Mouse (Mus musculus): Measurements from ENCODE around the gene 2410015M20Rik. TPM values are rescaled to one million over a fixed set of nuclear protein-coding genes. Genes with fewer than 3 reads are reported as not detected.
A peak's percentile ranks its signal among the peaks of the same experiment; 100 is the strongest.
"Not testable (repeated sequence)": the region's sequence is repeated elsewhere in the genome, so short reads cannot be mapped to it uniquely, and the experiment has no call there.

Gene 2410015M20Rik
- total RNA-seq, 2 experiments from 2014 or later: 294 to 338 TPM

DNA sequence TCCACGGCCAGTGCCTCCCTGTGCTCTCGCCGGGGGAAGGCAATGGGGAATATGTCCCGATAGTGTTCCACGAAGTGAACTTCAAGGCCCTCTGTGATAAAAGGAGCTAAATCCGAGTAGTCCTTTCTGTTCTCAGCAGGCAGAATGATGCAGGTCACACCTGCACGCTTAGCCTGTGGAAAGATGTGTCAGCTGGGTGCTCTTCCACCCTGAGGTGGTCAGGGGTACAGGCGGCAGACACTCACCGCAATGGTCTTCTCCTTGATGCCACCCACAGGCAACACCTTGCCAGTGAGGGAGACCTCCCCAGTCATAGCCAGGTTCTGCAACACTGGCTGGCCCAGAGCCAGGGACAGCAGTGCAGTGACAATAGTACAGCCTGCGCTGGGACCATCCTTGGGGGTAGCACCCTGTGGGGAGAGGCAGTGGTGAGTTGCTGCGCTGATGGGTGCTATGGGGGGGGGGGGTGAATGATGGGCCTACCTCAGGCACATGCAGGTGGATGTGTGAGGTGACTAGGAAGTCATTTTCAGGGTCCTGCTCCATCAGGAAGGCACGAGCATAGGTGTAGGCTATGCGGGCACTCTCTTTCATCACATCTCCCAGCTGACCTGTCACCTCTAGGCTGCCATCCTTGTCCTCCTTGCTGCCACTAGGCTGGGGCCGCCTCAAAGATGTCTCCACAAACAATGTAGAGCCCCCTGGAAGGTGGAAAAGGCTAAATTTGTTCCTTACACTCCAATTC is 5.0 kb upstream of the 2410015M20Rik start:
- DNase-seq (ENCODE audit: low spot score in 2 of 2): no peak

DNA sequence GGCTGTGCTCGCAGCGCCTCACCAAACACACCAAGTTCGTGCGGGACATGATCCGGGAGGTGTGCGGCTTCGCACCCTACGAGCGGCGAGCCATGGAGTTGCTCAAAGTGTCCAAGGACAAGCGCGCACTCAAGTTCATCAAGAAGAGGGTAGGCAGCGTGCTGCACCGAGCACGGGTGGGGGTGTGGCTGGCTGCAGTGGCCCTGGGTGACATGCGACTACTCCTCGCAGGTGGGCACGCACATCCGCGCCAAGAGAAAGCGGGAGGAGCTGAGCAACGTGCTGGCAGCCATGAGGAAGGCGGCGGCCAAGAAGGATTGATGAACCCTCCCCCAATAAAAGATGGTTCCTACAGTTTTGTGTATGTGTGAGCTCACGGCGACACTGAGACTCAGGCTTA is 4.3 kb upstream of the 2410015M20Rik start:
- DNase-seq (ENCODE audit: low spot score in 2 of 2): not testable (repeated sequence)

DNA sequence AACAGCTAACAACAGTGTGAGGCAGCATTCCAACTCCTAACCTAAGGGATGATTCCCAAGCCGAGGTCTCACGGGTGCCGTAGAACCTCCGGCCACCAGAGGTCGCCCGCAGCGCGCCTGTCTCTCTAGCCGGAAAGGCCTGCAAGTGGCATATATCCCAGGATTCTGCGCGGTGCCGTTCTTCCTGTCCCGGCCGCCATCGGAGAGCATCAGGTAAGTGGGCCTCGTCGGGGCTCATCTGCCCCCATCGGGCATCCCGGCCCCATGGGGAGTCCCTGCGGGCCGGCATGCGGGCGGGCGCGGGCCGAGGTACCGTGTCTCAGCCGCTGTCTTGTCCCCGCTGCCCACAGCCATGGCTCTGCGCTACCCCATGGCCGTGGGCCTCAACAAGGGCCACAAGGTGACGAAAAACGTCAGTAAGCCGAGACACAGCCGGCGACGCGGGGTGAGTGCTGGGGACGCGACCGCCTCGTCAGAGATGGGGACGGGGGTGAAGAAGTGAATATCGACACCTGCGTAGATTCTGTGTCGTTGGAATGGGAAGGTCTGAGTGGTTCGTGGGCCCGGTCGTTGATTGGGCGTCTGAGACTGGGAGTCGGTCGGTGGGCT is 3.8 kb upstream of the 2410015M20Rik start, which contains the start of gene Rpl36:
Rpl36 (plus strand) TSS at position 181 of the 609 bp plus-strand sequence.
- peak; percentile 94 to 97 for DNase-seq (ENCODE audit: low spot score in 2 of 2)

DNA sequence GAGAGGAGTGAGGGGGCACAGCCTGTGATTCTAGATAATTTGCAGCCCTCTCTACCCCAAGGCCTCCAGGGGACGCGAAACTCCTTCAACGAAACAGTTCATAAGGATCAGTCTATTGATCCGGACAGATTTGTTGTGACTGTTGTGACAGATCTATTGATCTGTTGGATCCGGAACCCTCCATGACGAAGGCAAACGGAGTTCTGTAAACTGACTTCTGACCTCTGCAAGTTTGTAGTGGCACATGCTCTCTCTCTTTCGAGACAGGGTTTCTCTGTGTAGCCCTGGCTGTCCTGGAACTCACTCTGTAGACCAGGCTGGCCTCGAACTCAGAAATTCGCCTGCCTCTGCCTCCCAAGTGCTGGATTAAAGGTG is 3.0 kb upstream of the 2410015M20Rik start:
- not testable (repeated sequence) for DNase-seq (ENCODE audit: low spot score in 2 of 2)

DNA sequence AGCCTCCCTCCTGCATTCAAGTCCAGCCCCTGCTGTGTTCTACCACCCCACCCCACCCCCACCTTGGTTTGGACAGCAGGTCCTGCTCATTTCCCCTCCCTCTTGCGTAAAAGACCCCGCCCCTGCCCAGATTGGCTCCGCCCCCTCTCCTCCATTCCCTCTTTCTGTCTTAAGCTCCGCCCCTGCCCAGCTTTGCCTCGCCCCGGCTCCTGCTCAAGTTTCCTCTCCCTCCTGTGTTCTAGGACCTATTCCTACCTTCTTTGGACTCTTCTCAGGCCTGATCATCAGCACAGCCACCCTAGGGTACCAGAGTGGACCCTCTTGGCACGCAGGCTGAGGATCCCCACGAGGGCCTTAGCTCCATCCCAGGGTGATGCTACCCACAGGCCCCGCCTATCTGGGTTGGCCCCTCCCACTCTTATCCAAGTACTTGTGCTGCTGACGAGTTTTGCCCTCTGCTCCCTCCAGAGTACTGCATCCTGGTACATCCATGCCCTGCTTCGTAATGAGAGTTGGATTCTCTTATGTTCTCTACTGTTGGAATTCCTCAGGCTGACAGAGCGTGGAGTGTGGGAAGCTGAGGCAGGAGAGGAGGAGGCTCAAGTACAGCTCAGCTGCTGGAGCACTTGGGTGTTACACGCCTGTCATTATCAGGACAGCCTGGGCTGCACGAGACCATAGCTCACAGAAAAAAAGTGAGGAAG is 2.4 kb upstream of the 2410015M20Rik start:
- peak in 1 of 2 experiments; percentile 37 for DNase-seq (ENCODE audit: low spot score in 2 of 2)

DNA sequence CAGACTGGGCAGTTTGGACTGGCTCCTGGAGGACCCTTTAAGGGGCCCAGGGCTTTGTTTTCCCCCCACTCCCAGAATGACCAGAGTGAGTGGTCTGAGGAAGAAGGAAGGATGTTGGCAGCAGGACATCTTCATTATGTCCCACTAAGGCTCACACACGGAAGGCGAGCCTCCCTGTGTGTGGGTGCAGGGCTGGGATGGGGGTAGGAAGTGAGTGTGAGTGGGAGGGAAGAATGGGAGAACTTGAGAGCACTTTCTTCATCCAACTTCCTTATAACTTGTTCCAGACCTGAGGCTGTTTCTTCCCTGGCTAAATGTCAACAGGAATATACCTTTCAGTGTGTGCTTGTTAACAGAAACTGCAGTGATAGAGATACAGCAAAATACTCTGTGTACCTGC is 1.8 kb upstream of the 2410015M20Rik start:
- no peak for DNase-seq (ENCODE audit: low spot score in 2 of 2)

DNA sequence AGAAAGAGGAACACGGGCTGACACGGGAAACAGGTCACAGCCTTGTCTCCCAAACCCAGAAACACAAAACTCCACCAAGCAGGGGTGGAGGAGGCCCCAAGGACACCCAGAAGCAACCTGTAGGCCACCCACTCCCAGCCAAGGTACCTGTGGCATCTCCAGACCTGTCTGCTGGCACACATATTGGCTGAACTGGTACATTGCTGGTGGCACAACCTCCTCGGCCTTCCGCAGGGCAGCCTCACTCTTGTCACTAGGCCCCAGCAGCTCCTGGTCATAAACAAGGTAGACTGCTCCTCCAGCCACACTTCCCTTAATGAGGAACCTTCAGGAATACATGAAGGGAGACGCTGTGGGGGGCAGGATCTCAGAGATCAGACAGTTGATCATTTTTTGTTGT is 872 bp downstream of the 2410015M20Rik start:
- no peak for DNase-seq (ENCODE audit: low spot score in 2 of 2)

DNA sequence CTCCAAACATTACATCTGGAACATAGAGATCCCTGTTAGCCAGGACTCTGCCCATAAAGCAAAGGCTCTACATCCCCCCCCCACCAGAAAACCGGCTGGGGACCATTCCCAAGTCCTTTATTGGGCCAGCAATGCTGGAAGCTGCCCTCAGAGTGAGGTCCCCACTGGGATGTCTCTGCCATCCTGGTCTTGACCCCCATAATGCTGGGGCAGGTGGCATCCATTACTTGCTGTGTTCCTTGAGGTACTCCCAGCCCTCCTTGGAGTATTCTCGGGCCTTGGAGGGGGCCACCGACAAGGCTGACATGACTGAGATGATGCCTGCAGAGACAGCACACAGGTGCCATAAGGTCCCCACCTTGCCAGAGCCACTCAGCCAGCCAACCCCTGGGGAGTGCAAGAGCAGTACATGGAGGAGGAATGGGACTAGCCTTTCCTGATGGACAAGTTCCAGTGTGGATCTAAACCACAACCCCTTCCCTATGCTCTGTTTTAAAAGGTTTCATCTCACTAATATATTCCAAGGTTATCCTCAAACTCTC is 2.0 kb downstream of the 2410015M20Rik start:
- DNase-seq (ENCODE audit: low spot score in 2 of 2): no peak

DNA sequence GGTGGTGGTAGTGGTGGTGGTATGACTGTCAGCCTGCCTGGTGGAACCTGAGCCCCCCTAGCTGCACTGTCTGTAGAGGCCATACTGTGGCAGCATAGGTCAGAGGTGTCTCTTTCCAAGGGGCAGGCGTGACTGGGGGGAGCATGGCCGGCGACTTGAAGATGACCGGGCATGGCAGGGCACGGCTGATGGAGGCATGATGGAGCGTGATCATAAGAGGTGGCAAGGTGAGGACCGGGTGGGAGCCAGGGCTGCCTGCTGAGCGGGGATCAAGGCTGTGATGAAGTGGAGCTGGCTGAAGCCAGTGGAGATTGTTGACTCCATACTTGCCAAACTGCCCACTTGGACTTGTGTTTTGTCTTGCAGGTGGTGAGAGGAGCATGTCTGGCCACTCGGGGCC is 4.1 kb downstream of the 2410015M20Rik start:
- no peak for DNase-seq (ENCODE audit: low spot score in 2 of 2)

DNA sequence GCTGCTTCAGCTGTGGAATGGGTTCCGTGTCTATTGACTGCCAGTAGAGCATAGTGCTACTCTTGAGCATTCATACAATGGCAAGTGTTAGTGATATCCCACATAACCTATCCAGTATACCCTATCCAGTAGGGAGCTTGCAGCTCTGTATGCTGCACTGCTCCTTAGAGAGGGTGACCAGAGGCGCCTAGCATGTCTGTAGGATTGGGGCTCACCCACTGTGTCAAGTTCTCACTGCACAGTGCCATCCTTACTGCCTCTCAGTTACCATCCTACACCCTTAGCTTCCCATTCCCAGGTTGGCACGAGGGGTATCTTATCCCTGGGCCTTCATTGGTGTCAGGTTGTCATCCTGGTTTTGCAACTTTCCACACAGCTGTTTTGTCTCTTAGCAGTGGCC is 5.1 kb downstream of the 2410015M20Rik start:
- no peak for DNase-seq (ENCODE audit: low spot score in 2 of 2)

DNA sequence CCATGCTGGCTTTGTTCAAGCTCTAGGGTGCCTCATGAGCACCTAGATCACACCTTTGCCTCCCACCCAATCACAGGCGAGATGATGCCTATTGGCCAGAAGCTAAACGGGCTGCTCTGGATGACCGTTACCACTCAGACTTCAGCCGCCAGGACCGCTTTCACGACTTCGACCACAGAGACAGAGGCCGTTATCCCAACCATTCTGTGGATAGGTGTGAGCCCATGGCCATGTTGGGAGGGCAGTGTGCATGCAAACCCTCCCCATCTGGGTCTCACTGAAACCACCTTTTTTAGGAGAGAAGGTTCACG is 5.5 kb downstream of the 2410015M20Rik start:
- no peak for DNase-seq (ENCODE audit: low spot score in 2 of 2)

DNA sequence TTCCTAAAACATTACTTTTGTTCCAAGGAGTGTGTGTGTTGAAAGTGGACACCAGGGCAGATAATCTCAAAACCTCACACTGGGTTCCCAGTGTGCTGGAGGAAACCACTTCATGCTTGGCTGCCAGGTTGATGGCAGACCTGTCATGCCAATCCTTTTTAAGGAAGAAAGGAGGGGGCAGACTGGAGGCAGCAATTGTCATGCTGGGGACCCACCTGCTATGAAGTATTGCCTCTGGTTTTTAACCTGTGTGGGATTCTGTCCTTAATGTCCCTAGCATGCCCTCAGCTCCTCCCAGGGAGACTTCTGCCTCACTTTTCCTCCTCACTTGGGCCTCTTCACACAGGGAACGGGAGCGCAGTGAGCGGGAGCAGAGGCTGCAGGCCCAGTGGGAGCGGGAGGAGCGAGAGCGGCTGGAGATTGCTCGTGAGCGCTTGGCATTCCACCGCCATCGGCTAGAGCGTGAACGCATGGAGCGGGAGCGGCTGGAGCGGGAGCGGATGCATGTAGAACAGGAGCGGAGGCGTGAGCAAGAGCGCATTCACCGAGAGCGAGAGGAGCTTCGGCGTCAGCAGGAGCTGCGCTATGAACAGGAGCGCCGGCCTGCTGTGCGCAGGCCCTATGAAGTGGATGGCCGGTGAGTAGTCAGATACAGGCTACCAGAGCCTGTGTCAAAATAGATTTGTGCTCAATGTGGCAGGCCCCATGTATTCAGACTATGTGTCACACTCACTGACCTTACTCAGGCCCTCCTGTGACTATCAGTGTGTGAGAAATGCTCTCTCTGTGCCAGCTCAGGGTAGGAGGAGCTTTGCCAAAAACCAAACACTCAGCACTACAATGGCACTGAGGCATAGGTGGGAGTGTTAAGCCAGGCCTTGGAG is 6.1 kb downstream of the 2410015M20Rik start:
- DNase-seq (ENCODE audit: low spot score in 2 of 2): no peak

DNA sequence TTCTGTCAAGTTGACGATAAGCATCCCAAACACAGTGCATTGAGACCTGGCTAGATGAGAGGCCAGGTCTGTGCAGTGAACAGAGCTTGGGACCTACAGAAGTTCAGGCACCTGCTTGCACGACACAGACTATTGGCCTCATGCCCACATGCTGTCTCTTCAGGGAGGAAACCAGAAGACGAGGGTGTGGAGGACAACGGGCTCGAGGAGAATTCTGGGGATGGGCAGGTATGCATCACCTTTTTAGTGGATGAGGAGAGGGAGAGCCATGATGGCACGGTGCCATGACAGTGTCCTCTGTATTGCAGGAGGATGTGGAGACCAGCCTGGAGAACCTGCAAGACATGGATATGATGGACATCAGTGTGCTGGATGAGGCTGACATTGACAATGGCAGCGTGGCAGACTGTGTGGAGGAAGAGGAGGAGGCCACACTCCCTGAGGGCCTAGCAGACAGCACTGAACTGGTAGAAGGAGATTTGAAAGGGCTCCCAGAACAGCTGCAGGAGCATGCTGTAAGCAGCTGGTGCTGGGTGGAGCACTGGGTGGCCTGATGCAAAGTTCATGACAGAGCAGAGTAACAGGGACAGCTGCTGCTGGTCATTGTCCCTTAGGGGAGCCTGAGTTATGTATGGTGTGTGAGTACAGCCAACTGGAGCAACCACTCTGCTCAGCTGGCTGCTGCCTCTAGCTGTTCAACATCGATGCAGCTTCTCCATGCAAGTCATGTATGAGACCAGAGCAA is 15.9 kb downstream of the 2410015M20Rik start:
- no peak for DNase-seq (ENCODE audit: low spot score in 2 of 2)

DNA sequence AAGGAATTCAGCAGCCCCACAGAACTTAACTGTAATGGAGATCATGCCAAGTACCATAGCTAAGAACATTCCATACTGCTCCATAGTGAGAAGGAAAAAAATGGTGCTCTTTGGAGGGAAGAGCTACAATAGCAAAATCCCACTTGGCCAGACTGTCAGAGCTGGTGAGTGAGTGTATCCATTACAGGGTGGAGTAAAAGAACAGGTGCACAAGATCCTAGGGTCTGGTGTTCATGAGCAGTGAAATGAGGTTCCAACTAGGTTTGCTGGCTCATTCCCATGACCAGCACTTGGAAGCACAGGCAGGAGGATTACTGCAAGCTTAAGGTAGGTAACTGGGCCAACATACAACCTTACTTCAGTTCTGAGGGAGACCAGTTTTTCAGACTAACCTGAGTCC is 17.0 kb downstream of the 2410015M20Rik start:
- DNase-seq (ENCODE audit: low spot score in 2 of 2): no peak

DNA sequence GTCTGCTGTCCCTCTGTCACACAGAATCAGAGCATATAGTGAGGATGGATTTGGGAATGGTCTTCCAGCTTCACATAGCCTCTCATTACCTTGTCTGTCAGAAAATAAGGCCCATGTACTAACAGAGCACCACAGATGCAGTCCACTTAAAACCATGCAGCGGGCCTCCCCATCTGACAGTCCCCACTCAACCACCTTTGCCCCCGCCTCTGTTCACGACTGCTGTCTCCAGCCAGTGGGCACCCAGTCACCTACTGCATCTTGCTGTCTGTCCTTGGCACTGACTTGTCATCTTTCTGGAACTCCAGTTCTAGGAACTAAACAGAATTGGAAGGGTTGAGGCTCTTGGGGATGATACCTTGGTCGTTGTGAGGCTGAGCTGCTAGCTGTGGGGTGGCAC is 20.6 kb downstream of the 2410015M20Rik start:
- DNase-seq (ENCODE audit: low spot score in 2 of 2): no peak

DNA sequence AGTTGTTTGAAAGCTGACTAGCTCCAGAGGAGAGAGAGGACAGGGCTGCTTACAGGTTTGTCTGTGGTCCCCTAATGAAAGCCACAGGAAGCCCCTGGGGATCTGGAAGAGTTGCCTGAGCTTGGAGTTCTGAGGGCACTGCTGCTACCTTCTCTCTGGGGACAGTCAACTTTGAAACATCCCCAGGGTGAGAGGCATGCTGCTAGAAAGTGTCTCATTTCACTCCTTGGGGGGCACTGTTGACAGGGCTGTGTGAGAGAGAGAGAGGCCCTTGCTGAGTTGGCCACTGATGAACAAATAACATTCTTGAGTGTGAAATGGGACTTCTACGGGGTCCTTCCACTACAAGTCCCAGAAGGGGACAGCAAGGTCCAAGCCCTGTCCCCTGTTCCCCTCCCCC is 21.8 kb downstream of the 2410015M20Rik start:
- no peak for DNase-seq (ENCODE audit: low spot score in 2 of 2)

DNA sequence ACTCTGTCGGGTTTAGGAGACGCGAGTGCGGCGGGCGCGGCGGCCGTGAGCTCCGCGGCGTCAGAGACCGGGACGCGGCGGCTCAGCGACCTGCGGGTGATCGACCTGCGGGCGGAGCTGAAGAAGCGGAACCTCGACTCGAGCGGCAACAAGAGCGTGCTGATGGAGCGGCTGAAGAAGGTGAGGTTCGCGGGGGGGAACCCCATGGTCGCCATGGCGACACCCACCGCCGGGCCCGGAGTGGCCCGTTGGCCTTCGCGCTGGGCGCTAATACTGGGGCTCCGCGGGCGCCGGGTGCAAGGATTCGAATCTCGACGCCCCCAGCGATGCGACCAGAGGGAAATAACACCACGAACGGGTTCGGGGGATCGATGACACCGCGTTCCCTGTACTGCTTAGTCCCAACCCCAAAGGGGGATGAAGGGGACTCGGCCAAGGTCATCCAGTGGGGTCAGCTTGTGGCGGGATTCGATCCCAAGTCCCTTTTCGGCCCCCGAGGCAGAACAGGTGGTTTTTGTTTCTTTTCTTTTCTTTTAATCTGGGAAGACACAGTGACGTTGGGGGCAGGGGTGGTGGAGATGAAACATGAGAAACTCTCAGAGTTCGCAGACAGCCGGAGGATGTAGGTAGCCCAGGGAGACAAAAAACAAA is 24.3 kb downstream of the 2410015M20Rik start:
- DNase-seq (ENCODE audit: low spot score in 2 of 2): peak; percentile 19 to 38

DNA sequence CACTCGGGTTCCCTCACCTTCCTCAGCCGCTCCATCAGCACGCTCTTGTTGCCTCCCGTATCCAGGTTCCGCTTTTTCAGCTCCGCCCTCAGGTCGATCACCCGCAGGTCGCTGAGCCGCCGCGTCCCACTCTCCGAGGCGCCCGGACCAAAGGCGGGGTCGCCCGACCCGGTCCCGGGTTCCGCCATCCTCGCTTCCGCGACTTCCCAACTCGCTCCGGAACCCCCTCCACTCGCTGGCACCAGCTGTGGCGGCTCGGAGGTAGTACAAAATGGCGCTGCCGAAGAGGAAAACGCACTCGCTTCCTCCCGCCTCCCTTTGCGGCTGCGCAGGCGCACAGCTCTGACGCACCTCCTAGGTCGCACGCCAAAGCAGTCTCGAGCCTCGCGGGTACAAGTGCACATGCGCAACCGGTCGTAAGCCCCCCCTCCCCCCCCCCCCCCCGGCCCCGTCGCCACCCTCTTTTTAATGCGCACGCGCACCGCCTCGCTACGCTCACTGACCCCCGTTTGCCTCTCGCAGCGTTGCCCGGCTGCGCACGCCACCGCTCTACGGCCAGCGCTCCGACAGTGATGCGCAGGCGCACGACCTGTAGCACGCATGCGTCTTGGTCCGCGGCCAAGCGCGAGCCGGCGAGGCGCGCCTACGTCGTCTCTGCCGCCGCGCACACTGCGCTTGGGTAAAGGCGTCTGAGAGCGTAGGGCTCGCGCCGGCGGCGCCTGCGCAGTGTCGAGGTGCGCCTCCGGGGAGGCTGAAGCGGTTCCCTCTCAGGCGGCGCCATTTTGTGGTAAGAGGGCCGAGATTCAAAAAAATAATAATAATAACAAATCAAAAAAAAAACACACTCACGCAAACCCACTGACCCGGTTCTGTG is 25.1 kb downstream of the 2410015M20Rik start, which contains the start of the genes Safb2 and Safb:
Safb2 (minus strand) TSS at position 329 of the 874 bp plus-strand sequence.
Safb (plus strand) TSS at position 569 of the 874 bp plus-strand sequence.
- DNase-seq (ENCODE audit: low spot score in 2 of 2): peak; percentile 95 to 97
